Mouse (Mus musculus) liver, postnatal 0 days (tissue): ENCODE results near the gene Ift172. TPM values are rescaled to one million over a fixed set of nuclear protein-coding genes. Genes with fewer than 3 reads are reported as not detected.

Source experiments
- ATAC-seq: fragments of 200-750 bp; cut with Nextera tagmentation; 2 replicates; pipeline ENCODE4 v1.8.0; 2017; ENCODE audit warnings: mild to moderate bottlenecking, moderate library complexity
- DNase-seq: peaks from one replicate; pipeline ENCODE4 v3.0.0-alpha.2; 2016
- H3K27ac ChIP-seq: fragments of 300-500 bp; sonication (generic); 2 replicates; pipeline ENCODE4 v1.5.1; 2014; ENCODE audit warnings: antibody characterized with exemption, moderate library complexity, mild to moderate bottlenecking, low read depth
- H3K27me3 ChIP-seq: fragments of 300-500 bp; sonication (generic); 2 replicates; pipeline ENCODE4 v1.6.1; 2014; ENCODE audit warnings: low read length, control low read depth, mixed read lengths; ENCODE audit not compliant: insufficient read depth
- H3K36me3 ChIP-seq: fragments of 300-500 bp; sonication (generic); replicated peaks from 2 replicates; pipeline ENCODE4 v1.6.1; 2014; ENCODE audit warnings: mild to moderate bottlenecking, control low read depth, low read length, moderate library complexity, mixed read lengths; ENCODE audit not compliant: insufficient read depth
- H3K4me1 ChIP-seq: fragments of 300-500 bp; sonication (generic); 2 replicates; pipeline ENCODE4 v1.6.1; 2014; ENCODE audit warnings: antibody characterized with exemption, mild to moderate bottlenecking, control low read depth; ENCODE audit not compliant: insufficient read depth
- H3K4me2 ChIP-seq: fragments of 300-500 bp; sonication (generic); 2 replicates; pipeline ENCODE4 v1.6.1; 2014; ENCODE audit warnings: low read depth, mild to moderate bottlenecking, low read length, moderate library complexity, mixed read lengths
- H3K4me3 ChIP-seq: fragments of 300-500 bp; sonication (generic); 2 replicates; pipeline ENCODE4 v1.5.1; 2014; ENCODE audit warnings: low read depth, low read length
- H3K9ac ChIP-seq: fragments of 300-500 bp; sonication (generic); replicated peaks from 2 replicates; pipeline ENCODE4 v1.6.1; 2014; ENCODE audit warnings: mild to moderate bottlenecking, moderate library complexity
- H3K9me3 ChIP-seq: fragments of 300-500 bp; sonication (generic); 2 replicates; pipeline ENCODE4 v1.6.1; 2016; ENCODE audit warnings: mild to moderate bottlenecking, control low read depth, low read length, mixed read lengths
- CTCF ChIP-seq: sonication (generic); IDR thresholded peaks from 2 replicates; pipeline ENCODE4 v1.5.1; 2016; ENCODE audit warnings: antibody characterized with exemption, low read depth
- EP300 ChIP-seq: IDR thresholded peaks from 2 replicates; pipeline ENCODE4 v1.6.1; 2016; ENCODE audit warnings: antibody characterized with exemption, low read depth, mild to moderate bottlenecking
- WGBS: fragments of 180-500 bp; shearing (Covaris S2); extraction: QIAGEN DNeasy Blood & Tissue Kit; methylation state at CpG from one replicate; pipeline ENCODE4 v1.1.7; 2014; ENCODE audit not compliant: insufficient replicate concordance; 5-methylcytosine and 5-hydroxymethylcytosine counted together
- polyA plus RNA-seq: library from polyadenylated mRNA; unstranded; fragments of >200 nt; fragmentation: Nextera tagmentation; extraction: Ambion mirVana; gene quantifications from 2 replicates; pipeline ENCODE4 v1.2.1, GENCODE M21; 2015

The Ift172 gene
- polyA plus RNA-seq, 1 experiment from 2014 or later = 2.7 TPM

DNA sequence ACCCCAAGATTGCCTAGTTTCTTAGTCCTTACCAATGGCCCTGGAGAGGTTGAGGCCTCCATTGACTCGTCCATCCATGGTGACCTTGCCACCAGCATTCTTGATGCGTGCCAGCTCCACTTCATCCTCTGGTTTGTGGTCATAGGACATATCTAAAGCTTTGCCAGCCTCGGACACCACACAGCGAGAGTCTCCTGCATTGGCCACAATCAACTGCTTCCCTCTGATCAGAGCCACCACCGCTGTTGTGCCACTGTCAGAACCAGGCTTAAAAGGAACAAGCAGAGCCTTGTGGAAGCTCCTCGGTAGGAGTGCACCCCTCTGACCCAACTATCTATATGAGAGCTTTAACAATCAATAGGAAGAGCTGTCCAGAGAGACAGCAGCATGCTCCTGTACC lies 86.5 kb downstream of the Ift172 start:
- WGBS = 87% methylated on average over 6 of the region's 6 CpGs
- peaks cover 64% of the 10 kb centered on the region for H3K36me3 ChIP-seq

DNA sequence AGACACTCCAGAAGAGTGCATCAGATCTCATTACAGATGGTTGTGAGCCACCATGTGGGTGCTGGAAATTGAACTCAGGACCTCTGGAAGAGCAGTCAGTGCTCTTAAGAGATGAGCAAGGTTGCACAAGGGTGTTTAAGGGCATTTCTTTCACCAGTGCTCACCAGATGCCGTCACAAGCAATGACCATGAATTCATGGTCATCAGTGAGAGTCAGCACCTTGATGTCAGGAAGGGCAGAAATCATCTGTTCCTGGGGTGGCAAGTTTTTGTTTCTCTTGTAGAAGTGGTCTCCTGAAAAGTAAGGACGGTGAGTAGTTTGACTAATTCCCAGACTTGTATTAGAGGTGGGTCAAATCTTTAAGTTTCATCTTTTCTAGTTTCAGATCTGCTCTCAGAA lies 87.0 kb downstream of the Ift172 start:
- ATAC-seq = no peak
- no peak for TF ChIP-seq EP300
- TF ChIP-seq CTCF = no peak
- 96% methylated on average over 2 of the region's 2 CpGs for WGBS
- Histone ChIP-seq H3K9ac (no peak overlapping the region), H3K9me3 (peaks cover 3% of the 10 kb centered on the region; the same call in 1 of the 2 replicates), H3K4me2 (no peak overlapping the region), H3K27ac (no peak overlapping the region), H3K27me3 (no peaks in the 10 kb centered on the region), H3K4me3 (no peak overlapping the region), H3K4me1 (peaks cover 19% of the 10 kb centered on the region), H3K36me3 (peaks cover 70% of the 10 kb centered on the region)
- no peak for DNase-seq

More for the DNA sequence above, 86.5 kb downstream of the Ift172 start:
- H3K9ac ChIP-seq = no peak overlapping the region
- peaks cover 19% of the 10 kb centered on the region for H3K4me1 ChIP-seq
- ATAC-seq = no peak
- DNase-seq = no peak
- H3K4me3 ChIP-seq = no peak overlapping the region
- peaks cover 3% of the 10 kb centered on the region; the same call in 1 of the 2 replicates for H3K9me3 ChIP-seq
- H3K4me2 ChIP-seq = no peak overlapping the region
- H3K27me3 ChIP-seq = no peaks in the 10 kb centered on the region
- TF ChIP-seq EP300 = no peak
- TF ChIP-seq CTCF = no peak
- H3K27ac ChIP-seq = no peak overlapping the region

Other genes with a start within 250 kb of the Ift172 start
- gene Atraid, start 242.8 kb downstream of the Ift172 start, polyA plus RNA-seq = 162 and 169 TPM in 2 replicates
- gene Slc5a6, start 242.2 kb downstream of the Ift172 start, polyA plus RNA-seq = 3.1 and 3.7 TPM in 2 replicates
- 3.1 and 4.2 TPM in 2 replicates for gene Cad, start 236.3 kb downstream of the Ift172 start, polyA plus RNA-seq
- not detected in 2 replicates for gene Dnajc5g, start 184.8 kb downstream of the Ift172 start, polyA plus RNA-seq
- gene Slc30a3, start 182.9 kb downstream of the Ift172 start, polyA plus RNA-seq = 0.24 and 0.72 TPM in 2 replicates
- gene Trim54, start 174.4 kb downstream of the Ift172 start, polyA plus RNA-seq = 0.12 and 0.86 TPM in 2 replicates
- gene Ucn, start 152.3 kb downstream of the Ift172 start, polyA plus RNA-seq = not detected in 2 replicates
- gene Mpv17, start 136.9 kb downstream of the Ift172 start, polyA plus RNA-seq = 16.5 and 17.6 TPM in 2 replicates
- gene Gm29609, start 111.2 kb downstream of the Ift172 start, polyA plus RNA-seq = 0.21 and 0.59 TPM in 2 replicates
- gene Gtf3c2, start 111.0 kb downstream of the Ift172 start, polyA plus RNA-seq = 15.0 and 16.8 TPM in 2 replicates
- gene Snx17, start 97.9 kb downstream of the Ift172 start, polyA plus RNA-seq = 29.4 and 29.9 TPM in 2 replicates
- 35.5 and 36.8 TPM in 2 replicates for gene Eif2b4, start 97.7 kb downstream of the Ift172 start, polyA plus RNA-seq
- 2.9 TPM in 2 replicates for gene Zfp513, start 88.8 kb downstream of the Ift172 start, polyA plus RNA-seq
- gene Ppm1g, start 70.4 kb downstream of the Ift172 start, polyA plus RNA-seq = 49.4 and 56.9 TPM in 2 replicates
- gene Nrbp1, start 50.3 kb downstream of the Ift172 start, polyA plus RNA-seq = 42.9 and 43.0 TPM in 2 replicates
- gene Gm9970, start 49.9 kb downstream of the Ift172 start, polyA plus RNA-seq = 0.28 TPM in 1 of 2 replicates, not detected in the other
- gene Krtcap3, start 39.4 kb downstream of the Ift172 start, polyA plus RNA-seq = 6.5 and 7.5 TPM in 2 replicates
- 4.4 and 5.4 TPM in 2 replicates for gene Fndc4, start 5.0 kb upstream of the Ift172 start, polyA plus RNA-seq
- 53.7 and 63.1 TPM in 2 replicates for gene Gckr, start 6.3 kb upstream of the Ift172 start, polyA plus RNA-seq
- gene Zfp512, start 161.3 kb upstream of the Ift172 start, polyA plus RNA-seq = 6.3 and 7.6 TPM in 2 replicates
- gene 4930548H24Rik, start 194.6 kb upstream of the Ift172 start, polyA plus RNA-seq = not detected in 2 replicates
- 10.9 TPM in 2 replicates for gene Gpn1, start 203.6 kb upstream of the Ift172 start, polyA plus RNA-seq
- 8.2 and 8.7 TPM in 2 replicates for gene Slc4a1ap, start 235.9 kb upstream of the Ift172 start, polyA plus RNA-seq
- gene Supt7l, start 236.7 kb upstream of the Ift172 start, polyA plus RNA-seq = 4.9 and 5.2 TPM in 2 replicates